ENCODE assay signal across 34 mouse cellular contexts in genomic region chr17:27609576-27609975, GRCm38 (mm10). TPM values are rescaled to one million over a fixed set of nuclear protein-coding genes. Genes with fewer than 3 reads are reported as not detected.
DNase-seq lines count a peak whose midpoint lies in the region; TF ChIP-seq lines count a peak whose summit lies in the region.
"Had no signal": no experiment of that assay in that cellular context is flagged by ENCODE, and none has a peak within 500 bp of the region (broad histone marks: within the 10 kb centered on the region; RNA-seq: fewer than 3 reads in every experiment).

No protein-coding gene starts in this region.

- TF ChIP-seq CTCF in left cerebral cortex, adult 2 months (IDR thresholded peaks at IDR 0.05) = no peak
- no peak for TF ChIP-seq CTCF in cortical plate, adult 2 months (IDR thresholded peaks at IDR 0.05; ENCODE audit: extremely low read depth, insufficient read depth, low read length)

- peak overlapping the region; percentile 76 for H3K27ac ChIP-seq in left cerebral cortex, adult 2 months
- peak overlapping the region; percentile 70; the same call in 1 of the 2 replicates for H3K27ac ChIP-seq in cortical plate, adult 2 months (ENCODE audit: insufficient read depth, low read length)
- H3K27ac ChIP-seq: embryonic facial prominence, embryonic 10.5 days; embryonic facial prominence, embryonic 13.5 days; forebrain, embryonic 13.5 days; hindbrain, embryonic 10.5 days; hindbrain, embryonic 13.5 days had no signal

- DNase-seq in cerebellum, postnatal 25 days = peak; percentile 53 to 65
- DNase-seq in cerebellum, postnatal 10 days = no peak
- DNase-seq in left cerebral cortex, adult 2 months (ENCODE audit: extremely low spot score in 1 of 2, low spot score in 2 of 2) = no peak
- no peak for DNase-seq in left cerebral cortex, postnatal 4 days
- no peak for DNase-seq in lung, postnatal 10 days
- DNase-seq: adrenal gland, adult 8-10 months; adrenal gland, postnatal 25 days; cerebellum, adult 8-10 months; cerebellum, postnatal 14 days; embryo, embryonic 11 days; forebrain, postnatal 0 days; gastrocnemius, adult 2 months; gastrocnemius, postnatal 14 days; heart, adult 11 months; heart, postnatal 10 days; heart, postnatal 36 days; kidney, adult 18-20 months had no signal

- intact Hi-C loops in left cerebral cortex, adult 2 months (cut with DNase I) = no loop called here
- intact Hi-C loops in left cerebral cortex, postnatal 4 days (cut with DNase I) = no loop called here

- H3K4me1 ChIP-seq in cortical plate, adult 2 months (ENCODE audit: control insufficient read depth, insufficient read depth, low read length) = peaks cover 22% of the 10 kb centered on the region

- TF ChIP-seq POLR2A in cortical plate, adult 2 months (IDR thresholded peaks at IDR 0.05; ENCODE audit: extremely low read depth, insufficient read depth, low read length) = no peak

- no peak overlapping the region for H3K4me3 ChIP-seq in left cerebral cortex, adult 2 months
- no peak overlapping the region for H3K4me3 ChIP-seq in cortical plate, adult 2 months (ENCODE audit: insufficient read depth, low read length)
- H3K4me3 ChIP-seq: embryonic facial prominence, embryonic 10.5 days; embryonic facial prominence, embryonic 13.5 days; erythroblast, embryonic 14.5 days; forebrain, embryonic 13.5 days; gastrocnemius, adult 2 months; heart, embryonic 12.5 days; heart, embryonic 15.5 days; hindbrain, embryonic 10.5 days; hindbrain, embryonic 13.5 days had no signal

RNA-seq across cellular contexts. Expression of gene Nudt3, which starts 13.7 kb away (rescaled TPM):
- total RNA-seq in left cerebral cortex, adult 2 months (2021) = 100 to 1,000 TPM; 550 to 603 TPM
- total RNA-seq in left cerebral cortex, postnatal 4 days (2021) = 100 to 1,000 TPM; 506 to 527 TPM
- 371 and 398 TPM in 2 replicates for polyA plus RNA-seq in cortical plate, adult 2 months (2012; rRNA removed)

RNA-seq across cellular contexts. Expression of gene RPS10-NUDT3, which starts 25.4 kb away (rescaled TPM):
- total RNA-seq in left cerebral cortex, adult 2 months (2021) = 1 to 10 TPM in 1 of 2 experiments, not detected in 1; 2.0 TPM
- total RNA-seq in left cerebral cortex, postnatal 4 days (2021) = not detected
- polyA plus RNA-seq in cortical plate, adult 2 months (2012; rRNA removed) = 0.15 and 0.47 TPM in 2 replicates
- total RNA-seq: adrenal gland, adult 8-10 months; adrenal gland, postnatal 25 days; common myeloid progenitor, adult 5-6 weeks; forebrain, postnatal 0 days; gastrocnemius, postnatal 14 days; gastrocnemius, postnatal 4 days; heart, postnatal 36 days; MEL had no signal
- polyA plus RNA-seq: activated CD4-positive, CD25-positive, alpha-beta regulatory T cell, adult 4 months; C2C12; CD4-positive, CD25-positive, alpha-beta regulatory T cell, adult 4 months; embryonic facial prominence, embryonic 10.5 days; embryonic facial prominence, embryonic 13.5 days; erythroblast, embryonic 14.5 days; forebrain, embryonic 13.5 days; forebrain, postnatal 0 days; heart, embryonic 12.5 days; heart, embryonic 15.5 days; hindbrain, embryonic 13.5 days; hindbrain, embryonic 16.5 days; intestine, embryonic 16.5 days had no signal

RNA-seq across cellular contexts. Expression of gene Rps10, which starts 26.9 kb away (rescaled TPM):
- total RNA-seq in left cerebral cortex, adult 2 months (2021) = 100 to 1,000 TPM; 444 to 464 TPM
- total RNA-seq in left cerebral cortex, postnatal 4 days (2021) = 100 to 1,000 TPM; 695 to 751 TPM
- polyA plus RNA-seq in cortical plate, adult 2 months (2012; rRNA removed) = 525 and 561 TPM in 2 replicates

RNA-seq across cellular contexts. Expression of gene AI413582, which starts 44.0 kb away (rescaled TPM):
- 10 to 100 TPM; 86.7 to 93.8 TPM for total RNA-seq in left cerebral cortex, adult 2 months (2021)
- 10 to 100 TPM; 61.2 to 61.6 TPM for total RNA-seq in left cerebral cortex, postnatal 4 days (2021)
- polyA plus RNA-seq in cortical plate, adult 2 months (2012; rRNA removed) = 109 and 112 TPM in 2 replicates

RNA-seq across cellular contexts. Expression of gene Pacsin1, which starts 45.7 kb away (rescaled TPM):
- 100 to 1,000 TPM; 436 to 459 TPM for total RNA-seq in left cerebral cortex, adult 2 months (2021)
- 10 to 100 TPM; 66.7 to 77.1 TPM for total RNA-seq in left cerebral cortex, postnatal 4 days (2021)
- polyA plus RNA-seq in cortical plate, adult 2 months (2012; rRNA removed) = 254 and 258 TPM in 2 replicates
- total RNA-seq: common myeloid progenitor, adult 5-6 weeks; MEL had no signal
- polyA plus RNA-seq: C2C12 had no signal

Comparison
In these comparisons a context has a peak if more than half of its experiments do, and no peak if none do; other contexts are left out.
1. DNase-seq: peak in cerebellum, postnatal 25 days (2 of 2); none in cerebellum, postnatal 10 days (0 of 2), left cerebral cortex, adult 2 months (0 of 2), left cerebral cortex, postnatal 4 days (single experiment) and lung, postnatal 10 days (single experiment).